Comparison of ENCODE assay signal across 21 mouse cellular contexts in the genomic region with DNA sequence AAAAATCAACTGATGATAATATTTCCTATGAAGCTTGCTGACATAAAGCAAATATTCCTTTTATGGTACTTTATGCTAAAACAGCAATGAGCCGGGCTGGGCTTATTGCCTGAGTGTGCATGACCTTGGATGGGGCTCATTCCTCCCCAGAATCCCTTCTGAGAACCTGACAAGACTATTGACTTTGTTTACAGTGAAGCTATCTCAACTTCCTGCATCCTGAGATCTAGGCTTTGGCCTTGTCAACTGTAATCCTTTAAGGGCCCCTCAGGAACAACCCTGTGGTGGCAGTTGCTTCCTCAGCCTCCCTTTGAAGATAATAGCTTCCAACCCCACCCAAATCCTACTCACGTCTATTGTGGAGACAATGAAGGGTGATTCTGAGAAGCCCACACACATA.
DNase-seq lines count a peak whose midpoint lies in the region; ATAC-seq and TF ChIP-seq lines count a peak whose summit lies in the region.
"Had no signal": no experiment of that assay in that cellular context is flagged by ENCODE, and none has a peak within 500 bp of the region (broad histone marks: within the 10 kb centered on the region; RNA-seq: fewer than 3 reads in every experiment).

No protein-coding gene starts in this region.

- H3K27me3 ChIP-seq in heart, postnatal 0 days (ENCODE audit: control insufficient read depth, insufficient read depth, low read length), result no peaks in the 10 kb centered on the region
- no peaks in the 10 kb centered on the region for H3K27me3 ChIP-seq in lung, embryonic 15.5 days
- H3K27me3 ChIP-seq in stomach, embryonic 16.5 days (ENCODE audit: control insufficient read depth, insufficient read depth, low read length), result no peaks in the 10 kb centered on the region
- H3K27me3 ChIP-seq in stomach, postnatal 0 days (ENCODE audit: control insufficient read depth, insufficient read depth, low read length), result no peaks in the 10 kb centered on the region
- H3K27me3 ChIP-seq: embryonic facial prominence, embryonic 12.5 days; forebrain, embryonic 15.5 days; hindbrain, embryonic 13.5 days had no signal

- H3K9me3 ChIP-seq in heart, postnatal 0 days (replicated peaks; ENCODE audit: control insufficient read depth, low read length), result no peaks in the 10 kb centered on the region
- H3K9me3 ChIP-seq in lung, embryonic 15.5 days, result no peaks in the 10 kb centered on the region
- no peaks in the 10 kb centered on the region for H3K9me3 ChIP-seq in stomach, embryonic 16.5 days (replicated peaks; ENCODE audit: control insufficient read depth, low read length)
- no peaks in the 10 kb centered on the region for H3K9me3 ChIP-seq in stomach, postnatal 0 days (ENCODE audit: control insufficient read depth, low read length)
- H3K9me3 ChIP-seq: embryonic facial prominence, embryonic 12.5 days; forebrain, embryonic 15.5 days; heart, embryonic 10.5 days; hindbrain, embryonic 13.5 days had no signal

- no peak for TF ChIP-seq CTCF in heart, postnatal 0 days (IDR thresholded peaks at IDR 0.05; ENCODE audit: low read depth)
- no peak for TF ChIP-seq CTCF in lung, adult 2 months (IDR thresholded peaks at IDR 0.05; ENCODE audit: insufficient read depth, low read length)
- TF ChIP-seq CTCF in stomach, postnatal 0 days (IDR thresholded peaks at IDR 0.05; ENCODE audit: low read depth), result no peak

- no peak for TF ChIP-seq EP300 in heart, postnatal 0 days (IDR thresholded peaks at IDR 0.05; ENCODE audit: low read depth)
- TF ChIP-seq EP300 in stomach, postnatal 0 days (optimal IDR thresholded peaks at IDR 0.05), result no peak

- H3K4me3 ChIP-seq in heart, postnatal 0 days (ENCODE audit: low read depth, low read length), result no peak overlapping the region
- H3K4me3 ChIP-seq in lung, embryonic 15.5 days, result no peak overlapping the region
- no peak overlapping the region for H3K4me3 ChIP-seq in lung, adult 2 months (replicated peaks; ENCODE audit: extremely low read depth, low read depth, low read length)
- H3K4me3 ChIP-seq in stomach, embryonic 16.5 days (replicated peaks; ENCODE audit: low read length), result no peak overlapping the region
- no peak overlapping the region for H3K4me3 ChIP-seq in stomach, postnatal 0 days (ENCODE audit: low read depth, low read length)
- H3K4me3 ChIP-seq: embryonic facial prominence, embryonic 12.5 days; forebrain, embryonic 15.5 days; heart, embryonic 10.5 days; hindbrain, embryonic 13.5 days had no signal

- intact Hi-C loops in left cerebral cortex, postnatal 25 days (cut with DNase I), result no loop called here

- 0 out of 2 replicates have a peak, but pooled peaks cover 5% of the 10 kb centered on the region for H3K4me1 ChIP-seq in heart, postnatal 0 days (ENCODE audit: control insufficient read depth, insufficient read depth)
- peaks cover 18% of the 10 kb centered on the region for H3K4me1 ChIP-seq in lung, embryonic 15.5 days
- no peaks in the 10 kb centered on the region for H3K4me1 ChIP-seq in lung, adult 2 months (ENCODE audit: control insufficient read depth, insufficient read depth, low read length)
- peaks cover 9% of the 10 kb centered on the region for H3K4me1 ChIP-seq in stomach, embryonic 16.5 days (ENCODE audit: control insufficient read depth, insufficient read depth, low read length)
- H3K4me1 ChIP-seq in stomach, postnatal 0 days (replicated peaks; ENCODE audit: control insufficient read depth, insufficient read depth), result no peaks in the 10 kb centered on the region

- DNase-seq in heart, postnatal 0 days (ENCODE audit: low spot score), result no peak
- DNase-seq in heart, adult 8-10 months (ENCODE audit: low spot score), result no peak
- DNase-seq in lung, adult 2 months, result no peak
- DNase-seq in stomach, postnatal 0 days (ENCODE audit: low spot score), result no peak
- no peak for DNase-seq in MN1 (ENCODE audit: low spot score)
- DNase-seq in left cerebral cortex, postnatal 25 days (ENCODE audit: low spot score in 2 of 2), result no peak
- DNase-seq: adrenal gland, postnatal 10 days; B cell, adult 2 months; cerebellum, adult 11-12 months; cerebellum, adult 9-10 months; cerebellum, postnatal 25 days; gastrocnemius, postnatal 36 days; heart, adult 11 months; heart, postnatal 14 days had no signal

- no peak for TF ChIP-seq POLR2A in lung, adult 2 months (IDR thresholded peaks at IDR 0.05; ENCODE audit: borderline replicate concordance, extremely low read depth, low read depth, low read length)

- no peak overlapping the region for H3K4me2 ChIP-seq in heart, postnatal 0 days (ENCODE audit: low read depth, low read length)
- H3K4me2 ChIP-seq in lung, embryonic 15.5 days, result no peak overlapping the region
- H3K4me2 ChIP-seq in stomach, embryonic 16.5 days (ENCODE audit: low read depth, low read length), result no peak overlapping the region
- H3K4me2 ChIP-seq in stomach, postnatal 0 days (replicated peaks; ENCODE audit: low read depth), result no peak overlapping the region
- H3K4me2 ChIP-seq: embryonic facial prominence, embryonic 12.5 days; forebrain, embryonic 15.5 days; hindbrain, embryonic 13.5 days had no signal

- WGBS in heart, postnatal 0 days, result 52% methylated on average over 2 of the region's 2 CpGs
- WGBS in lung, embryonic 15.5 days, result 35% methylated on average over 2 of the region's 2 CpGs
- WGBS in lung, adult 2 months, result 43% methylated on average over 2 of the region's 2 CpGs
- WGBS in stomach, embryonic 16.5 days, result 30% methylated on average over 2 of the region's 2 CpGs
- 35% methylated on average over 2 of the region's 2 CpGs for WGBS in stomach, postnatal 0 days

- no peak for ATAC-seq in heart, postnatal 0 days (ENCODE audit: insufficient read depth, low read depth)
- ATAC-seq in lung, embryonic 15.5 days (ENCODE audit: borderline replicate concordance, extremely low read depth, low FRiP score, low TSS enrichment), result peak; percentile 27; the same call in 1 of the 2 replicates
- ATAC-seq in stomach, embryonic 16.5 days (ENCODE audit: insufficient read depth, low FRiP score), result peak; percentile 27; the same call in 1 of the 2 replicates
- no peak for ATAC-seq in stomach, postnatal 0 days (ENCODE audit: low FRiP score, low TSS enrichment)
- ATAC-seq: CD4-positive, CD25-positive, alpha-beta regulatory T cell, adult 4 months; forebrain, embryonic 15.5 days had no signal

- H3K27ac ChIP-seq in heart, postnatal 0 days (ENCODE audit: low read depth), result peak overlapping the region; percentile 15; the same call in 1 of the 2 replicates
- H3K27ac ChIP-seq in lung, embryonic 15.5 days, result peak overlapping the region; percentile 49; the same call in 1 of the 2 replicates
- H3K27ac ChIP-seq in stomach, embryonic 16.5 days (ENCODE audit: low read length), result no peak overlapping the region
- H3K27ac ChIP-seq in stomach, postnatal 0 days (replicated peaks), result no peak overlapping the region
- H3K27ac ChIP-seq: heart, embryonic 10.5 days had no signal

- no peak overlapping the region for H3K9ac ChIP-seq in heart, postnatal 0 days (replicated peaks; ENCODE audit: low read depth, low read length)
- no peak overlapping the region for H3K9ac ChIP-seq in lung, embryonic 15.5 days
- H3K9ac ChIP-seq in stomach, embryonic 16.5 days (ENCODE audit: low read length), result no peak overlapping the region
- no peak overlapping the region for H3K9ac ChIP-seq in stomach, postnatal 0 days (ENCODE audit: low read length)
- H3K9ac ChIP-seq: embryonic facial prominence, embryonic 12.5 days; forebrain, embryonic 15.5 days; hindbrain, embryonic 13.5 days had no signal

- no peaks in the 10 kb centered on the region for H3K36me3 ChIP-seq in heart, postnatal 0 days (replicated peaks; ENCODE audit: control insufficient read depth, insufficient read depth, low read length)
- H3K36me3 ChIP-seq in lung, embryonic 15.5 days, result no peaks in the 10 kb centered on the region
- H3K36me3 ChIP-seq in stomach, embryonic 16.5 days (ENCODE audit: control insufficient read depth, insufficient read depth, low read length), result no peaks in the 10 kb centered on the region
- H3K36me3 ChIP-seq in stomach, postnatal 0 days (ENCODE audit: control insufficient read depth, insufficient read depth, low read length), result no peaks in the 10 kb centered on the region
- H3K36me3 ChIP-seq: embryonic facial prominence, embryonic 12.5 days; forebrain, embryonic 15.5 days; heart, embryonic 10.5 days; hindbrain, embryonic 13.5 days had no signal

Comparison
In these comparisons a context has a peak if more than half of its experiments do, and no peak if none do; other contexts are left out.
1. ATAC-seq: peak in lung, embryonic 15.5 days (single experiment) and stomach, embryonic 16.5 days (single experiment); none in heart, postnatal 0 days (single experiment) and stomach, postnatal 0 days (single experiment).
2. H3K27ac ChIP-seq: peak in heart, postnatal 0 days (single experiment) and lung, embryonic 15.5 days (single experiment); none in stomach, embryonic 16.5 days (single experiment) and stomach, postnatal 0 days (single experiment).